Mouse (Mus musculus) MN1 (cell line): Measurements from ENCODE around the gene Leprot.

Source experiments
- DNase-seq: peaks from one replicate; pipeline ENCODE4 v3.0.0-alpha.2; 2016; ENCODE audit warnings: low spot score

Leprot gene

GRCm38 (mm10) chr4:101664766-101665165 is 17.2 kb downstream of the Leprot start:
- no peak for DNase-seq

DNA sequence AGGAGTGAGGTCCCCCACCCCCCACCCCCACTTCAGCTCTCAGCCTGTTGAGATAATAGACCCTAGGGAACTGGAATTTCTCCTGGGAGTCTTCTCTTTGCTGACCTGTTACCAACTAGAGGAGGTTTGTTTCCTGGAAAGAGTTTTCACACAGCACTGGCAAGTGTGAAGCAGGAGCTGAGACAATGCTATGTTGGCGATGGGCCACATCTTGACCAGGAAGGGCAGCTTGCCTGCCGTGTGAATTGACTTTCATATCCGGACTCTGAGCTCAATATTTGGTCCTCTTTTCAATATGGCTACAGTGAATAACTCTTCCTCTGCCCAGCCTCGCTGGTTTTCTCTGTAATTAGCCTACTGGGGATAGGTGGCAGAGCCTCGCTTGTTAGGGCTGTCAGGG is 21.6 kb downstream of the Leprot start:
- DNase-seq = peak; percentile 20

DNA sequence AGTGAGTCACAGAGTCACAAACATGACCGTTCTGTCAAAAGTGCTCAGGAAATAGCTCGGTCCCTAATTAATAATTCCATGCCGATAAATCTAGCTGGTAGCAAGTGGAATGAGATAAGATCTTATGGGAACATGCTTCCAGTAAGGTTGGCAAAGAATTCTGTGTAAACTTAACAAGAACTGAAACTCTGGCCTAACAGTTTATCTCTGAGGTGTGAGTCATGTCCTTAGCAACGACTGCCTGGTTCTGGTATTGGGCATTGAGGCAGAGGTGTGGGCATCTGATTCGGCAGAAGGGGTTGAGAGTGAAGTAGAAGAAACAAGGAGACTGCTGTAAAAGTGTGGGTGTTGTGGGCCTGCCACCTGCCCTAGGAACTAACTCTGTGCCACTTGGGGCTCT is 22.3 kb downstream of the Leprot start:
- DNase-seq = peak; percentile 16

DNA sequence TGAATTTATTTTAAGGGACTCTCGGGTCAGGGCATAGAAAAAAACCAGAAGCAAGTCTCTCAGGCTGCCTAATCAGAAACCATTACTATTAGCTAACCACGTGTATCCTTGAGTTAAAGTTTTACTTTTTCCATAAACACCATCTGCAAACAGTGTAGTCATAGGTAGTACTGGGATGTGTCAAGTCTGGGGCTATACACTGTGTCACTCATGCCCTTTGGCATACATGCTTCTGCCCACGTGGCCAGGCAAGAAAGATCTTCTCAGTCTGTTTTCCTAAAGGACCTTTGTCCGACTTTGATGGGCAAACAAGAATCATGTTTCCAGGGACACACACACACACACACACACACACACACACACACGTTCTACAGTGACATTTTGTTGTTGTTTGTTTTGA is 27.3 kb downstream of the Leprot start:
- DNase-seq = no peak

DNA sequence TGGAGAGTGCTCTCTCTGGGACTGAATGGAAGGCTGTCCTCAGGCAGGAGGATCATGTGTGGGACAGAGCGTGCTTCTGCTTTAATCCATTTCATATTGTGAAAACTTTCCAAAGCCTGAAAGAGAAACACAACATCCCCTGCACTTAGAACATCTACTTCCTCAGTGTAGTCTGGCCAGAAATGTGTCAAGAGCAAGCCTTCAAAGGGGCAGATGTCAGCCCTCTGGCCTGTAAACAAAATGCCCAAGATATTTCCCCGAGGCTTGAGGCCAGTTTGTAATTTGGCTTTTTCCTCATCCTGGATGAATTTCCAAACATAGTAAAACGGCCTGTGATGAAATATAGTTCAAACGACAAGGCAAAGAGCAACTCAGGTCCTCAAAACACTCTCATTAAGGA is 28.2 kb downstream of the Leprot start:
- DNase-seq = no peak

GRCm38 (mm10) chr4:101682620-101683019 is 35.1 kb downstream of the Leprot start:
- DNase-seq = no peak

GRCm38 (mm10) chr4:101683086-101683485 is 35.6 kb downstream of the Leprot start:
- no peak for DNase-seq

GRCm38 (mm10) chr4:101684821-101685220 is 37.3 kb downstream of the Leprot start:
- DNase-seq = no peak

- DNase-seq = no peak
Measured at GRCm38 (mm10) chr4:101686227-101686810, 38.8 kb downstream of the Leprot start.

DNA sequence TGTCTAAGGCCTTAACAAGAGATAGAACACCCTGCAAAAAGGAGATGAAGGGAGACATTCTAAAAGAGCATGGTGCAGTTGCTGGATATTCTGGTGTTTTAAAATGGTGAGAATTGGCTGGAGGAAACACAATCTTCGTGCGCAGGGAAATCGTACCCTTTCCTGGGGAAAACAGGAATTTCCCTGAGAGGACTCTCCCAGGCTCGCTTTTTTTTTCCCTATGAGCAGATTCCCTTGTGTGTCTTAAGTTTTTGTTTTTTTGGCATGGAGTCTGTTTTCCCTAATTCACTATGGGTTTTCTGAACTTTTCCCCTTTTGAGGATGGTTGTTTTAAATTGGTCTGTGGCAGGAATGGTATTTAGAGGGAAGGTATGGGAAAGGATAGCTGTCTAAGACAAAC is 41.7 kb downstream of the Leprot start:
- DNase-seq = no peak

- no peak for DNase-seq
Measured at GRCm38 (mm10) chr4:101689645-101690044, 42.1 kb downstream of the Leprot start.

- no peak for DNase-seq
Measured at GRCm38 (mm10) chr4:101692892-101693291, 45.4 kb downstream of the Leprot start.

DNA sequence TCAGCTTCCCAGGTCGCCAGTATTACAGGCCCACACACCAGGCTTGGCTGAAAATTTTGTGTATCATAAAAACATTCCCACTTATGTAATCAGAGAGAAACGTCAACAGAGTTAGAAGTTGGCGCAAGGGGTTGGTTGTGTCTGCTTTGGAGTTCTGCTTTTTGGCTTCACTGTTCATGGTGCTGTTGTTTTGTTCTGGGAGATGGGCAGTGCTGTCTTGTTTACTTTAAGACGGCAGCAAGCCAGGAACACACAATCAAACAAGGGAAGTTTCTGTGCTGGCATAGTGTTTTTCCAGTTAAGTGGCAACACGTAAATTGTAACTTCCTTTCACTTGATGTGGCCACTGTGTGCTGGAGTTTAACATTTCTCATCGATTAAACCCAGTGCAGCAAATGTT is 47.0 kb downstream of the Leprot start:
- DNase-seq = no peak

DNA sequence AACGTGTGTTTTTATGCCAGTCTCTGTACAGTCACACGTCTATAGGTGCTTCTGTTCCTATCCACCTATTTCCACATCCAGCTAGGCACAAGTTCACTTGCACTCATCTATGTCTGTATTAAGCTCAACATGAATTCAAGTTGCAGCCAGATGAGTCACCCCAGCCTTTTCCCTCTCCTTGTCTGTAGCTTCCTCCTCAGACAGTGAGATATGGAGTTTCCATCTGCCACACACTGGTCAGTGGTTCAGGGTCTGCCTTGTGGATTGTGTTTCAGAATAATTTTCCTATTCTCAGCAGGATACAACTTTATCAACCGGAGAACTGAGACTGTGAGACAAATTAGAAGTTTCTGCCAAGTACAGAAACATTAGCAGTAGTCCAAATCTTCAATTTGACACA is 49.7 kb downstream of the Leprot start:
- DNase-seq = no peak

- DNase-seq = no peak
Measured at GRCm38 (mm10) chr4:101699423-101699822, 51.9 kb downstream of the Leprot start.

DNA sequence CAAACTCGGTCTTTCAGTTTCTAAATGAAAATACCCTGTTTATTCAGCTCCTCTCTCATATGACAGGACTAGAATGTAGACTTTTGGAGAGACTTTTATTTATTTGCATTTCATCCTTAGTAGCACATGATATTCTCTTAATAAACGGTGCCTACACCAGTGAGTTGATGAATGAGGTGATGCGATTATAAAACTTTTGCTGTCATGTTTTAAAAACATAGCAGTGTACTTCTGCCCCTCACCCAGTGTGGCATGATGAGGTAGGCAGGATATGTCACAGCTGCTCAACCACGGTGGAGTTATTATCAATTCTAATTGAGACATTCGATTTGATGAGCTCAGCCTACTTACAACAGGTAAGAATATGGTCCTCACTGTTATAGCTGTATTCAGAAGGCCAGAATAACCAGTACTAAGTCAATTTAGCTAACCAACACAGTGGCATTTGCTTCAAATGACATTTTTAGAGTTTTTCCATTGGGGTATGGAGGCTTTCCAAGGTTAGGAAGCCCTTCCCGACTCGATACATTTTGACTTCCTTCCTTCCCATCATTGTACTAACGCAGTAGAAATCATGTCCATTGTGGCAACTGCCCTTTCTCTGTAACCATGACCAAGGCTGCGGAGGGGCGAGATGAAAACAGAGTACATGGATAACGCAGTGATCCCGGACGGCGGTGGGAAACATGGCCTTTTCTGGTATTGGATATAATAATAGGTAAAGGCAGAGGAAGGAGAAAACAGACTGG is 53.5 kb downstream of the Leprot start:
- DNase-seq = no peak

DNA sequence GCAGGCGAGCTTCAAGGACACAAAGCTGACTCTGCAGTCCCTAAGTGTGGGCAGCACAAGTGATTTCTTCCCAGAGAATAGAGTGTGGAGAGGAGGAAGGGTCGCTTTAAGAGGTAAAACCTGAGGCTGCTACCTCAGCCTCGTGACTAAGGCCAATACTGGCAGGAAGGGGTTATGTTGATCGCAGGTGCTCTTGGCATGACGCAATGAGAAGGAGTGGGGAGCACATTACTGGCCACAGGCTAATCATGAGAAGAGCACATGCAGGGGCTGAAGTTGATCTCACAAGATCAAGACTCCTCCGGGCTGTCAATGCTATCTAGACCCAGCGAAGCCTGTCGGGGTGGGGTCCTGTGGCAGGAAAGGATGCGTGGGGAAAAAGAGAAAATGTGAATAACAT is 57.8 kb downstream of the Leprot start:
- no peak for DNase-seq

DNA sequence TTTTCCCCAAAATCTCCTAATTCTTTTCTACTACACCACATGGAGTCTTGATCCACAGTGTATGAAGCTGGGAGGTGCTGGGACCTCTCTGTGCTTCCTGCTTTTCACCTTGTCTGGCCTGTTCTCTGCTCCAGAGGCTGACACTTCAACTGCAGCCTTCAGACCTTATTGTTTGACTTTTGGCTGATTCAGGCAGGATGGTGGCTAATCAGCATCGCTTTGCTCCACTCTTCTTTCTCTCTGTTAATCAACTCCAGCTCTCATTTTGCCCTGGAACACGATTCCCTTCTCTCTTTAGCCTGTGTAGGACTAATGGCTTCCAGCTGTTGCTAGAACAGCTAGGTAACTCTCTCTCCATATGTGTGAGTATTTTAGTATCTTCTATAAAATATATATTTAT is 59.7 kb downstream of the Leprot start:
- DNase-seq = no peak

GRCm38 (mm10) chr4:101707953-101708352 is 60.4 kb downstream of the Leprot start:
- no peak for DNase-seq
